Mouse (Mus musculus): ENCODE results near the gene Bcl11a.
A peak's percentile ranks its signal among the peaks of the same experiment; 100 is the strongest.

The Bcl11a gene

GRCm38 (mm10) chr11:24077795-24078705, at the start of gene Bcl11a:
Gene Bcl11a (plus strand): TSS chr11:24078056.
- no peak for DNase-seq (ENCODE audit: low spot score)

DNA sequence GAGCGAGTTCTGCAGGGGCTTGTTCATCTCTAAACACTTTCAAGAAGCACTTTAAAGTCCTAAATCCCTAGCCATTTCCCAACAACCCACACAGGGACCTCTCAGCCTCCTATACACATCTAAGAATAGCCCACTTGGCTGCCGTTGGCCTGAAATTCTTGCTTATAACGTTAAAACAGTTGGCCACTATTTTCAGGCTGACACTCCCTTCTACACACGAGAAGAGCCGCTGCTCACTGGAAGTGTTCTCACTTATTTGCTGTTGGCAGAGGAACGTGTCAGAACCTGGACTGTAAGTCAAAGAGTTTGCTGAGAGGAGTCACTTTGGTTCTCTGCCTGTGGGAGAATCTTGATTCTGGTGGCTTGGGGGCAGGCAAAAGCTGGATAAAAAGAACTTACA, 33.8 kb upstream of the Bcl11a start:
- no peak for DNase-seq (ENCODE audit: low spot score)

DNA sequence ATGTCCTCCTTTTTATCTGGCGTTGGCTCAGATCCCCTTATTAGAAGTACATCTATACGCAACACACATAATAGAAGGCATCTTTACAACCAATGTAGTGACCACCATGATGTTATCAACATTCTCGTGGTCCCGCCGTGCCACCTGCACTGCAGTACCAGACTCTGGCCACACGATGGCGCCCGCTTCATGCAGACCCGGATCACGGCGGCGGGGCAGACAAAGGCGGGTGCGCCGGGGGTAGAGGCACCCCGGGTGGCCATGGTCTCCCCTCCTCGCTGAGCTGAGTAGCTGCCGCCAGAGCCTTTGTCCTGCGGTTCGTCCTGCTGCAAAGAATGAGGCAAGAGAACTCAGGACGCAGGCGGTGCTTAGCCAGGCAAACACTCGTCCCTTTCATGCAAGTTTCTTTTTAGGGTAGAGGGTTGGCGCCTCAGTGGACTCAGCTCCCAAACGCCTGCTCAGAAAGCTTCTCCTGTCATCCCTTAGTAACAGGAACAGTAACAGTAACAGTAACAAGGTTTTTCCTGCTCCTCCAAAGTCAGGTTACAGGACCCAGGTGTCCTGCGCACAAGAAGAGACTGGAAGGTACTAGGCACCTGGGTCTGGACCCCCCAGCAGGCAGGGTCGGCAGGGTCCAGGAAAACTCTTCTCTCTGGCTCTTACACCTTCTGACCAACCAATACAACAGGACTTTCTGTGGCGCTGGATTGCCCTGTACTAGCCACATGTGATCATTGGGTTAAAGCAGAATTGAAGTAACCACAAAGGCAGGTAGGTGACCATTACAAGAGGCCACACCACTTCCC, 28.4 kb upstream of the Bcl11a start:
- DNase-seq (ENCODE audit: low spot score) = peak; percentile 81

DNA sequence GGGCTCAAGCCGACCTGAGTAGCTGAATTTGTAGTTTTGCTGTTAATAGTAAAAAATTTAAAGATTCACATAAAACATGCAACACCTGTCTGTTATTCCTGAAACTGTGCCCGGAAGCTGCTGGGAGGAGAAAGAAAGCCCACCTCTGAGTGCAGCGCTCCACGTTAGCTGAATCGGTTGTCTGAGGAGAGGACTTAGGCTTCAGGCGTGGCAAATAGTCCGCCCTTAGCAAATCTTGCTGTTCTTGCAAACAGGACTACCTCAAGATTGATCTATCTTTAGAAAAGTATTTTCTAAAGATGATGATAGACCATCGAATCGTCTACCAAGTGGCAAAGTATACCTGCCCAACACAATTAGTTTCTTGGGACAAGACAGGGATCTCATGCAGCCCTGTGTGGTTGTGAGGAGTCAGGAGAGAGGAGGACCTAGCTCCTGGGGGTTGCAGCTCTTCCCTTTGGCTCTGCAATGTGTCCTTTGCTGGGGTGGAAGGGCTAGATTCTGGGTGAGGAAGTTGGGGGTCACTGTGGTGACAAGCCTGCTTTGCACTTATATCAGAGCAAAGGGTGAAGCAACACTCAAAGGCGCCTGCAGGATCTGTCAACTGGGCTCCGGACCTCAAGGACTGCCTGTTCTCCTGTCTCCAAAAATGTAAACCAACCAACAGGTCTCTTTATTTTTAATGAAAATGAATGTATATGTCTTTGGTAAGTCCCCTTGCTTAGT, 27.7 kb upstream of the Bcl11a start:
- no peak for DNase-seq (ENCODE audit: low spot score)

DNA sequence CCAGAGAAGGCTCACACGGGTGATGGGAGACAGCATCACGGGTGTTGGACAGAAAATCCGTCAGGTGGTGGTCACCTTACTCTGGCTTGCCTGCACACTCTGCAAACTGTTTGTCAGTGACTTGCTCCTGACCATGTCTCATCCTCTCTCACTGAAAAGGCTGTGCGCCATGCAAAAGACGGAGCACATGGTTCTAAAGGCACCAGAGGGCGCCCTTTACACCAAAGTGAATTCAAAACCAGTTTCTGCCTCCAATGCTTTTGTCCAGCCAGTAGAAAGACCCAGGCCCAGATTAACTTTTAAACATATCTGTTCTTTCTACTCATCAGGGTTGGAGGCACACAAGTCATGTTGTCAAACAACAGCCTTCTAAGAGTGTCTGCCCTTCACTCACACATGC, 25.0 kb upstream of the Bcl11a start:
- no peak for DNase-seq (ENCODE audit: low spot score)

DNA sequence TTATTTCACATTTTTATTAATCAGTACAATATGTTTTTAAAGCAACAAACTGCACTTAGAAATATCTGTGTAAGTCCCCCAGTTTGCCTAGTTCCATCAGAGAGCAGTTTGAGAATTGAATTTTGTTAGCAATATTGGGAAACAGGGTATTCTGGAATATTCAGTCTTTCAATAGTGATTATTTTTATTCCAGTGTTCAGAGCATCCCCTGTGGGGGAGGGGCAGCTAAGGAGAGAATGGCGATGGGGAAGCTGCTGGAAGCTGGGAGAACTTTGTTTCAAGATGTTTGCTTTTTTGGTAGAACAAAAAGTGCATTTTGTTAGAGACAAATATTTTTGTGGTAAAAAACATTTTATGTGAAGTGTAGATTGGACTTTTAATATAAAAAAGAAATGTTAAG, 18.7 kb upstream of the Bcl11a start:
- no peak for DNase-seq (ENCODE audit: low spot score)

GRCm38 (mm10) chr11:24060428-24060827, 17.4 kb upstream of the Bcl11a start:
- no peak for DNase-seq (ENCODE audit: low spot score)

DNA sequence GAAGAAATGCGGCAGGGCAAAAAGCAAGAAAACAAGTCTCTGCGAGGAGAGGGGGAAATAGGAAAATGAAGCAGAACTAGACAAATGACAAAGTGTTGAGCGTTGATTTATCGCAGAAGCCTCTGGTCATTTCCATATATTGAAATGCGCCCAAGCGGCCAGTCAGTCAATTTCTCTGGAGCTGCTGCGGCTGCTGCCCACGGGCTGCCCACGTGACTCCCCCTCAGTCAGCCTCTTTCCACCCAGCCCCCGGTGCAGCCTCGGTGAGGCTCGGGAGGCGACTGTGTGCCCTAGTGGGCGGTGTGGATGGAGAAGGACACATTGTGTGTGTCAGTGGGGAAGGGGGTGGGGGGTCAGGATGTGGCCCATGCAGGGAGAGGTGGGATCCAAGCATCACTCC, 16.0 kb upstream of the Bcl11a start:
- DNase-seq (ENCODE audit: low spot score) = no peak

DNA sequence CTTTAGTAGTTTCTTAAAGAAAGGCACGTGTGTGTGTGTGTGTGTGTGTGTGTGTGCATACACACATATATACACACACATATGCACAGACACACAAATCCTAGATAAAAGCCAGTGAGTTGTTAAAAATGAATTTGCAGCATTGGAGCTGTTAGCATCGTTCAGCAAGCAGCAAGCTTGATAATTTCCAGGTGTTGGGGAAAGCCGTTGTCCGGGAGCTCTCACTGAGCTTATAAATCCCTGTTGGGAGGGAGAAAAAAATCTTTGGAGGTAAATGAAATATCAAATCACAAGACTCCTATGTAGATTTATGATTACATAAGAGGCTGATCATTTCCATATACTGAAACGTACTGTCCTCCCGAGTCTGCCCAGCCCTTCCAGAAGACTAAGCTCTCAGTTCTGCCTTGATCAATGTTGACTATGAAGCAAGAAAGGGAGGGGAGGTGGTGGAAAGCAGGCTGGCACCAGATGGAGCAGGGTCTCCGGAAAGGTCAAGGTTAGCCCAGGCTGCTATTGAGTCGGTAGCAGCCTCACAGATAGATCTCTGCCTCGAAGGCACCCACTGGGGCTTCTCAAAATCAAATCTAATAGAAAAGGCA, 15.3 kb upstream of the Bcl11a start:
- no peak for DNase-seq (ENCODE audit: low spot score)

- DNase-seq (ENCODE audit: low spot score) = no peak
Observed at GRCm38 (mm10) chr11:24064221-24064620, 13.6 kb upstream of the Bcl11a start.

GRCm38 (mm10) chr11:24065313-24065712, 12.5 kb upstream of the Bcl11a start:
- DNase-seq (ENCODE audit: low spot score) = no peak

GRCm38 (mm10) chr11:24074021-24074591, 3.8 kb upstream of the Bcl11a start:
- DNase-seq (ENCODE audit: low spot score) = no peak

DNA sequence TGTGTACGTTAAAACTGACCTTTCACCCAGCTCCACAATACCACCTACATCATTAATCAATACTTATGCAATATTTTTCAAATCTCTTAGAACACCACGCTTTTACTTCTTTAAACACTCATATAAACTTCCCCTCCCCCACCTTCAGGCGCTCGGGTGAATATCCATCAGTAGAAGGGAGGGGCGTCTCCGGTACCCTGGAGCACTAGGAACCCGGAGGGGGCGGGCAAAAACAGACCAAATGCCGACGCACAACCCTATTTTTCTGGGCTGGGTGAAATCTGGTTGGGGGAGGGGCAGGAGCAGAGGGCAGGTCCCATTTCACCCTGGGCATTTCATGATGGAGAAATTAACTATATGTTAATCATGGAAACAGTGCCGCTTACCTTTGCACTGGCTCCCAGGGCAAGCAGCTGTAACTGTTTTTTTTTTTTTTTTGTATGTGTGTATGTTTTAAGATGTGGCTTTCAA, 3.2 kb upstream of the Bcl11a start, which contains the start of gene A830031A19Rik:
Gene A830031A19Rik, minus strand, starts transcription at position 421 of the 471 bp plus-strand sequence.
- DNase-seq (ENCODE audit: low spot score) = no peak

GRCm38 (mm10) chr11:24075486-24076126, 2.2 kb upstream of the Bcl11a start:
- DNase-seq (ENCODE audit: low spot score) = no peak

- peak; percentile 21 for DNase-seq (ENCODE audit: low spot score)
Observed at GRCm38 (mm10) chr11:24076127-24076650, 1.7 kb upstream of the Bcl11a start.

DNA sequence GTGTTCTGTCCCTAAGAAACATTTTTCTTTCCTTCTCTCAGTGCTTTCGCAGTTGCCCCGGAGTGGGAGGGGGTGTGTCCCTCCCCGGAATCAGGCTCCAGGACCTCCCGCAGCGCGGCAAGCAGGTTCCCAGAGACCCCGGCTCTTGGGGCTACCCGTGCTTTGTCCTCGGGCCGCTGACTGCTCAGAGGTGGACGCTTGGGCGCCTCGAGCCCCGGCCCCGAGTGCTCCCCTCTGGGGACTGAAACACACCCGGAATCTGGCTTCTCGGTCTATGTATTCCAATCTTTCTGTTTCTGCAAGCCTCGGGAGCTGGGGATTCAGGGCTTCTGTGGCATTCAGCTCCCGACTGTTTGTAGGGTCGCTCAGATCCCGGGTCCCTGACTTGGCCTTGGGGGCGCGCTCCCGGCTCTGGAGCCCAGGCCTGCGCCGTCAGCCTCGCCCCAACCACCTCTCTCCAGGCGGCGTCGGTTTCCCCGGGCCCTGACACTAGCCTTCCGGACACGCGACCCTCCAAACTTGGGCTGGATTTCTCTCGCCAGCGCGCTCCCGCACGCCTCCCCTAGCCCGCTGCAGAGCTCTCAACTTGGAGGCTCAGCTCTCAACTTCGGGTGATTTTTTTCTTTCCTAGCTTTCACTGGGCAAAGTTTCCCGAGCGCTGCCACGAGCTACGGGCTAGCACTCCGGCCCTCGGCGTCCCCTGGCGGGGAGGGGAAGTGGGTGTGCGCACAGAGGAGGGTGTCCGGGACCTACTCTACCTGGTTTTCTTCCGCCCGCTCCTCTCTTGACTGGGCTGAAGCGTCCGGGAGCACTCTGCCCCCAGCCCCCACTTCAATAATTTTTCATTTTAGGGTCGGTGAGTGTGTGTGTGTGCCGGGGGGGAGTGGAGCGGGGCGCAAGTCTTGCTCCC, 780 bp upstream of the Bcl11a start:
- DNase-seq (ENCODE audit: low spot score) = peak; percentile 31

DNA sequence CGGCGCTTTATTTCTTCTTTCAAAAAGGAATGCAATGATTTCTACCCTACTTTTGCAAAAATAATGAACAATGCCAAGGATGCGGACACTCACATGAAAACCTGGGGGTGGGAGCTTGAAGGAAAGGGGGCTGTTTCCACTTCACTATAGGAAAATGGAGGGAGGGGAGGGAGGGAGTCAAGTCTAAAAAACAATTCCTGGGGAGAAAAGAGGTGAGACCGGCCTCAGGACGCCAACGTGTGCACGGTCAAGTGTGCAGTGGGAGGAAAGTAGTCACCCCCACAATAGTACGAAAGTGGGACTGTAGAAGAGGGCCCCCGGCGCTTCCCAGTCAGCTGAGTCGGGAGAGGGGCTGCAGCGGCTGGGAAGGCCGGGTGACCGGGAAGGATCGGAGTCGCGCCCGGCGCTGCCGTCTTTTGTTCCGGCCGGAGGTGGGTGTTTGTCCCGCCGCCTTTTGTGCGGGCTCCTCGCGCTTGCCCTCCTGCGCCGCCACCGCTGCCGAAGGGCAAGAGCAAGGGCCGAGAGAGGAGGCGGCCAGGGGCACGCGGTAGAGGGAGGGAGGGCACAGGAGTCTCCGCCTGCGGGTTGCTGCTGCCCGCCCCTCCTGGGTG, 955 bp downstream of the Bcl11a start:
- DNase-seq (ENCODE audit: low spot score) = peak; percentile 9

GRCm38 (mm10) chr11:24079392-24080391, 1.8 kb downstream of the Bcl11a start:
- DNase-seq (ENCODE audit: low spot score) = peak; percentile 17
